Mouse (Mus musculus): ENCODE data around the gene Edf1. TPM values are rescaled to one million over a fixed set of nuclear protein-coding genes. Genes with fewer than 3 reads are reported as not detected.
A peak's percentile ranks its signal among the peaks of the same experiment; 100 is the strongest.

Edf1 gene
- polyA plus RNA-seq, 1 experiment = 56.2 TPM

DNA sequence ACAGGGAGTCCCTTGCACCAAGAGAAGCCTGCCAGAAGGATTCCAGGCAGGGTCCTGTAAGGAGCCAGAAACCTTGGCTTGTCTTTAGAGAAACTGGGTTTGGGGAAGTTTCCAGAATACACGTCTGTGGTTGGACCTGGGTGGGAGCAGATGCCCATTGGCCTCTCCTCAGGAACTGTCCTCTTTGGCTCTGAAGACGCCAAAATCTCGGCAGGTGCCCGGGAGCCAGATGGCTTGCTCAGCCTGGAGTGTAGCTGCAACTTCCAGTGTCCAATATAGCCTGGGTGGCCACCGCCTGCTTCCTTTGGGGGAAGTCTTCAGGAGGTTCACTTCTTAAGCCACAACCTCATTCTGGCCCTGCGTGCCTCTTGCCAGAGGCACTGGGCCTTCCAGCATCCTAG is 24.3 kb downstream of the Edf1 start:
- Histone ChIP-seq H3K27me3 (ENCODE audit: control insufficient read depth, insufficient read depth, low read length) (peaks cover 25% of the 10 kb centered on the region), H3K4me1 (ENCODE audit: control insufficient read depth, insufficient read depth, insufficient read length) (peaks cover 32% of the 10 kb centered on the region), H3K36me3 (ENCODE audit: control insufficient read depth, insufficient read depth, low read length) (peaks cover 9% of the 10 kb centered on the region), H3K27ac (ENCODE audit: insufficient read depth, low read length) (peak overlapping the region; percentile 7; the same call in 1 of the 2 replicates), H3K4me3 (ENCODE audit: extremely low read depth, insufficient read depth, insufficient read length) (no peak overlapping the region)
- TF ChIP-seq CTCF (IDR thresholded peaks at IDR 0.05; ENCODE audit: extremely low read depth, insufficient read depth, insufficient read length, insufficient replicate concordance) (no peak), POLR2A (IDR thresholded peaks at IDR 0.05; ENCODE audit: low read depth, low read length) (no peak)
- DNase-seq (ENCODE audit: low read depth in 1 of 2, low spot score in 2 of 2) = no peak
- 8% methylated on average over 6 of the region's 6 CpGs for WGBS

GRCm38 (mm10) chr2:25582466-25583119 is 24.9 kb downstream of the Edf1 start:
- Histone ChIP-seq H3K36me3 (ENCODE audit: control insufficient read depth, insufficient read depth, low read length) (peaks cover 9% of the 10 kb centered on the region), H3K27ac (ENCODE audit: insufficient read depth, low read length) (no peak overlapping the region; the same call in 1 of the 2 replicates), H3K27me3 (ENCODE audit: control insufficient read depth, insufficient read depth, low read length) (peaks cover 21% of the 10 kb centered on the region), H3K4me1 (ENCODE audit: control insufficient read depth, insufficient read depth, insufficient read length) (peaks cover 26% of the 10 kb centered on the region), H3K4me3 (ENCODE audit: extremely low read depth, insufficient read depth, insufficient read length) (no peak overlapping the region)
- TF ChIP-seq POLR2A (IDR thresholded peaks at IDR 0.05; ENCODE audit: low read depth, low read length) (no peak), CTCF (IDR thresholded peaks at IDR 0.05; ENCODE audit: extremely low read depth, insufficient read depth, insufficient read length, insufficient replicate concordance) (no peak)
- no peak for DNase-seq (ENCODE audit: low read depth in 1 of 2, low spot score in 2 of 2)
- 54% methylated on average over 12 of the region's 12 CpGs for WGBS

DNA sequence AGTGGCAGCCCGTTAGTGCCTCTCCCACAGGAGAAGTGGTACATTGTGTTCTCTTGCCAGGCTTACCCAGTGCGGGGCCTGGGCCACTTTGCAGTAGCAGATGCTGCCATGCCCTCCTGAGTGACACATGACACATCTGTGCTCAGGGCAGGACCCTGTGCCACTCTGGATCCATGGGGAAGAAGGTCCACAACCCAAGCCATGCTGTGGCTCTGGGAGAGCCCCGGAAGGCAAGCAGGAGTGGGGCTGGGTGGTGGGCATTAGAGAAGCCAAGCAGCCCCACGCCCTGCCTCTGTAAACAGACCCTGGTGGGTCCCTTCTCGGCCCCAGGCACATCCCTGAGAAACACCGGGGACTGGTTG is 25.5 kb downstream of the Edf1 start:
- Histone ChIP-seq H3K4me1 (ENCODE audit: control insufficient read depth, insufficient read depth, insufficient read length) (peaks cover 21% of the 10 kb centered on the region), H3K36me3 (ENCODE audit: control insufficient read depth, insufficient read depth, low read length) (peaks cover 9% of the 10 kb centered on the region), H3K27ac (ENCODE audit: insufficient read depth, low read length) (no peak overlapping the region), H3K4me3 (ENCODE audit: extremely low read depth, insufficient read depth, insufficient read length) (no peak overlapping the region), H3K27me3 (ENCODE audit: control insufficient read depth, insufficient read depth, low read length) (peaks cover 17% of the 10 kb centered on the region)
- TF ChIP-seq CTCF (IDR thresholded peaks at IDR 0.05; ENCODE audit: extremely low read depth, insufficient read depth, insufficient read length, insufficient replicate concordance) (no peak), POLR2A (IDR thresholded peaks at IDR 0.05; ENCODE audit: low read depth, low read length) (no peak)
- 93% methylated on average over 6 of the region's 6 CpGs for WGBS
- DNase-seq (ENCODE audit: low read depth in 1 of 2, low spot score in 2 of 2) = no peak

- WGBS = 78% methylated on average over 4 of the region's 4 CpGs
- TF ChIP-seq CTCF (IDR thresholded peaks at IDR 0.05; ENCODE audit: extremely low read depth, insufficient read depth, insufficient read length, insufficient replicate concordance) (no peak), POLR2A (IDR thresholded peaks at IDR 0.05; ENCODE audit: low read depth, low read length) (no peak)
- no peak for DNase-seq (ENCODE audit: low read depth in 1 of 2, low spot score in 2 of 2)
- H3K27ac ChIP-seq (ENCODE audit: insufficient read depth, low read length) = no peak overlapping the region
- peaks cover 17% of the 10 kb centered on the region for H3K4me1 ChIP-seq (ENCODE audit: control insufficient read depth, insufficient read depth, insufficient read length)
- peaks cover 9% of the 10 kb centered on the region for H3K36me3 ChIP-seq (ENCODE audit: control insufficient read depth, insufficient read depth, low read length)
- H3K27me3 ChIP-seq (ENCODE audit: control insufficient read depth, insufficient read depth, low read length) = peaks cover 13% of the 10 kb centered on the region
- H3K4me3 ChIP-seq (ENCODE audit: extremely low read depth, insufficient read depth, insufficient read length) = no peak overlapping the region
Measured at GRCm38 (mm10) chr2:25583571-25583970, 25.9 kb downstream of the Edf1 start.

DNA sequence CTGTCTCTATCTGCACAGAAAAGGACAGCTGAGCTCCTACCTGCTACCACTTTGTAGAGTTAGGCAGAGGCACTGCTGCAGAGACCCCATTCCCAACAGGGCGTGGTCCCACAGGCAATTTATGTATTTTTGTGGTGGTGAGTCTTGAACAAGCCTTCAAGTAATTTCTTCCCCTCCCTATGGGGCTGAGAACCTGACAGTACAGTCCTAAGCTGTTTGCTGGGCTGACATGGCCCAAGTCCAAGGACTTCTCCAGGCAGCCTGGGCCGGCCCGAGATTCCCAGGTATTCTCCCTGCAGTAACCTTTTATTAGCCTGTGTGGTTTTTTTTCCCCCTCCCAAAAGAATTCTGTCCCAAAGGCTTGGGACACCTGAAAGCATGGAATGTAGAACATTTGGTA is 26.5 kb downstream of the Edf1 start:
- no peak overlapping the region for H3K27ac ChIP-seq (ENCODE audit: insufficient read depth, low read length)
- no peak overlapping the region for H3K4me3 ChIP-seq (ENCODE audit: extremely low read depth, insufficient read depth, insufficient read length)
- DNase-seq (ENCODE audit: low read depth in 1 of 2, low spot score in 2 of 2) = no peak
- peaks cover 7% of the 10 kb centered on the region; the same call in 1 of the 2 replicates for H3K27me3 ChIP-seq (ENCODE audit: control insufficient read depth, insufficient read depth, low read length)
- TF ChIP-seq POLR2A (IDR thresholded peaks at IDR 0.05; ENCODE audit: low read depth, low read length) = no peak
- TF ChIP-seq CTCF (IDR thresholded peaks at IDR 0.05; ENCODE audit: extremely low read depth, insufficient read depth, insufficient read length, insufficient replicate concordance) = no peak
- H3K36me3 ChIP-seq (ENCODE audit: control insufficient read depth, insufficient read depth, low read length) = peaks cover 9% of the 10 kb centered on the region
- WGBS = 92% methylated on average over 3 of the region's 3 CpGs
- peaks cover 13% of the 10 kb centered on the region for H3K4me1 ChIP-seq (ENCODE audit: control insufficient read depth, insufficient read depth, insufficient read length)

DNA sequence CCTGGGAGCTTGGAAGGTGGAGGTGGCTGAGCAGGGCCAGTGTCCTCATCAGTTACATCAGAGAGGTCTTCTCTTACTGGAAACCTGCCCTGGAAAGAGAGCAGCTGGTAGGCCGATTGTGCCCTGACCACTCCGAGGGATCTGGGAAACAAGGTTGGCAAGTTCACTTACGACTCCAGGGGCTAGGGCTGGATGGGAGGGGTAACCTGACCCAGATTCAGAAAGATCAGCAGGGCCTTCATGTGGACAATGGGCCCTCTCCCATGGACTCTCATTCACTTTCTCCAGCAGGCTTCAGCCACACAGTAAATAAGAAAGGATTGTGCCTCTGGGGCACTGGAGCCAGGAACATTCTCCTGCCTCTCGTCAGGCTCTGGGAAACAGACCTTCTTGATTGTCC is 27.2 kb downstream of the Edf1 start:
- peaks cover under 1% of the 10 kb centered on the region; the same call in 1 of the 2 replicates for H3K27me3 ChIP-seq (ENCODE audit: control insufficient read depth, insufficient read depth, low read length)
- peaks cover 7% of the 10 kb centered on the region; the same call in 1 of the 2 replicates for H3K4me1 ChIP-seq (ENCODE audit: control insufficient read depth, insufficient read depth, insufficient read length)
- WGBS = 93% methylated on average over 4 of the region's 4 CpGs
- no peak for DNase-seq (ENCODE audit: low read depth in 1 of 2, low spot score in 2 of 2)
- H3K4me3 ChIP-seq (ENCODE audit: extremely low read depth, insufficient read depth, insufficient read length) = no peak overlapping the region
- TF ChIP-seq CTCF (IDR thresholded peaks at IDR 0.05; ENCODE audit: extremely low read depth, insufficient read depth, insufficient read length, insufficient replicate concordance) = no peak
- TF ChIP-seq POLR2A (IDR thresholded peaks at IDR 0.05; ENCODE audit: low read depth, low read length) = no peak
- H3K36me3 ChIP-seq (ENCODE audit: control insufficient read depth, insufficient read depth, low read length) = peaks cover 9% of the 10 kb centered on the region
- no peak overlapping the region for H3K27ac ChIP-seq (ENCODE audit: insufficient read depth, low read length)

DNA sequence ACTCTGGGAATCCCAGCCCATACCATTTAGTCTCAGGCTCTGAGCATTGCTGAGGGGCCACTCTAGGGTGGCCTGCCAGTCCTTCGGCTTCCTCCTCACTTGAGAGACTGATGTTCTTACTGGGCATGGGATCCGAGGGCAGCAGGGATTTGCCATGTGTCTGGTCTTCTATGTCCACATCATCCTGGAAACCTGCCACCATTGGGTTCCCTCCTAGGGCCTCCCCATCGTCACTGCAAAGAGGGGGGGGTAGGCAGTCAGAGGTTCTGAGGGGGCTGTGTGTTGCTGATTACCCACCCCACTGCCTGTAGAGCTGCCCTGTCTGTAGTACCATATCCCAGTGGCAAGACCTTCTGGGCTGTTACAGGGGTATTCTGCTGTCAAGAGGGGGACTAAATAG is 28.0 kb downstream of the Edf1 start:
- Histone ChIP-seq H3K27ac (ENCODE audit: insufficient read depth, low read length) (no peak overlapping the region), H3K4me3 (ENCODE audit: extremely low read depth, insufficient read depth, insufficient read length) (no peak overlapping the region), H3K36me3 (ENCODE audit: control insufficient read depth, insufficient read depth, low read length) (peaks cover 9% of the 10 kb centered on the region), H3K27me3 (ENCODE audit: control insufficient read depth, insufficient read depth, low read length) (no peaks in the 10 kb centered on the region), H3K4me1 (ENCODE audit: control insufficient read depth, insufficient read depth, insufficient read length) (peaks cover 3% of the 10 kb centered on the region; the same call in 1 of the 2 replicates)
- no peak for TF ChIP-seq POLR2A (IDR thresholded peaks at IDR 0.05; ENCODE audit: low read depth, low read length)
- no peak for TF ChIP-seq CTCF (IDR thresholded peaks at IDR 0.05; ENCODE audit: extremely low read depth, insufficient read depth, insufficient read length, insufficient replicate concordance)
- no peak for DNase-seq (ENCODE audit: low read depth in 1 of 2, low spot score in 2 of 2)
- WGBS = 84% methylated on average over 3 of the region's 3 CpGs
